Mouse (Mus musculus) cerebellum, adult 2 months (tissue): ENCODE data around the gene Mtg1. TPM values are rescaled to one million over a fixed set of nuclear protein-coding genes. Genes with fewer than 3 reads are reported as not detected.
A peak's percentile ranks its signal among the peaks of the same experiment; 100 is the strongest.
"Not testable (repeated sequence)": the region's sequence is repeated elsewhere in the genome, so short reads cannot be mapped to it uniquely, and the experiment has no call there.

ENCODE experiments used
- DNase-seq, 2 experiments: peaks; one replicate each; pipeline ENCODE4 v3.0.0; 2021
- H3K27ac ChIP-seq: fragments of 200-500 bp; 2 replicates; pipeline ENCODE4 v1.5.1; 2012; ENCODE audit warnings: low read length, control low read depth, inconsistent platforms; ENCODE audit not compliant: insufficient read depth
- H3K27me3 ChIP-seq: fragments of 200-500 bp; 2 replicates; pipeline ENCODE4 v1.6.1; 2012; ENCODE audit warnings: inconsistent platforms, mild to moderate bottlenecking, low read length, moderate library complexity; ENCODE audit not compliant: control insufficient read depth, insufficient read depth
- H3K4me1 ChIP-seq: fragments of 200-500 bp; 2 replicates; pipeline ENCODE4 v1.6.1; 2011; ENCODE audit warnings: low read length; ENCODE audit not compliant: control insufficient read depth, insufficient read depth
- H3K4me3 ChIP-seq: fragments of 200-500 bp; replicated peaks from 2 replicates; pipeline ENCODE3; 2011; ENCODE audit warnings: mild to moderate bottlenecking, low read depth, low read length, control low read depth; ENCODE audit not compliant: insufficient read depth
- CTCF ChIP-seq: fragments of 200-500 bp; IDR thresholded peaks from 2 replicates; pipeline ENCODE4 v1.5.1; 2011; ENCODE audit warnings: low read depth, mild to moderate bottlenecking, control low read depth, low read length, moderate library complexity, borderline replicate concordance; ENCODE audit not compliant: insufficient read depth
- POLR2A ChIP-seq: fragments of 200-500 bp; IDR thresholded peaks from 2 replicates; pipeline ENCODE4 v1.6.1; 2011; ENCODE audit warnings: low read length, control low read depth, borderline replicate concordance; ENCODE audit not compliant: insufficient read depth
- WGBS: fragments of 180-500 bp; shearing (Covaris S2); methylation state at CpG from one replicate; pipeline ENCODE4 v1.1.7; 2018; 5-methylcytosine and 5-hydroxymethylcytosine counted together
- polyA plus RNA-seq: library from polyadenylated mRNA; depleted of rRNA; stranded (reverse); fragments of >200 nt; gene quantifications from 2 replicates; pipeline ENCODE4 v1.2.3, GENCODE M21; 2012

Mtg1 gene
- polyA plus RNA-seq, 1 experiment = 42.4 TPM

DNA sequence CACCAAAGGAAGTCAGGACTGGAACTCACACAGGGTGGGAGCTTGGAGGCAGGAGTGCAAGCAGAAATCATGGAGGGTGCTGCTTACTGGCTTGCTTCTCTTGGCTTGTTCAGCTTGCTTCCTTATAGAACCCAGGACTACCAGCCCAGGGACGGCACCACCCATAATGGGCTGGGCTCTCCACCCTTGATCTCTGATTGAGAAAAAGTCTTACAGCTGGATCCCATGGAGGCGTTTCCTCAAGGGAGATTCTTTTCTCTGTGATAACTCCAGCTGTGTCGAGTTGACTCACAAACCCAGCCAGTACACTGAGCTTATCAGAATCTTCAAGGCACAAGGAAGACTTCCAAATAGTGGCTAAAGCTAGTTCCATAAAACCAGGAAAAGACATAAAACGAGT is 14.6 kb upstream of the Mtg1 start:
- 0 out of 2 replicates have a peak, but pooled peaks cover 2% of the 10 kb centered on the region for H3K4me1 ChIP-seq
- 33% methylated on average over 4 of the region's 4 CpGs for WGBS
- no peak for TF ChIP-seq POLR2A
- TF ChIP-seq CTCF = no peak
- H3K27me3 ChIP-seq = no peaks in the 10 kb centered on the region
- DNase-seq = no peak
- H3K27ac ChIP-seq = no peak overlapping the region
- no peak overlapping the region for H3K4me3 ChIP-seq

DNA sequence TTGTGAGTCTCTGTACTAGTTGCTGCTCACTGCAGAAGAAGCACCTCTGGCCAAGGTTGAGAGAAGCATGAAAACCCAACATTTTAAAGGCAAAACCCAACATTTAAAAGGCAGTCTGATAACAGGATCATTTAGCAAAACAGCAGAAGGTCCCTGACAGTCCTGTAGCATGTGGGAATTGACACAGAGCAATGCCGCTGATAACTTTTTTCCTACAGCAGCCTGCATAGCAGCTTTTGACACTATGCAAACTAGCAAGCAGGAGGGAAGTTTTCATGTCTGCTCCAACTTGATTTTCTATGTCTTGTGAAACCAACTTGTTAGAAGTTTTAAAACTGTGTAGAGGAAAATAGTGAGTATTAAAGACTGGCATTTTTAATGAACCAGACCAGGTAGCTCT is 13.0 kb upstream of the Mtg1 start:
- no peak for TF ChIP-seq POLR2A
- 0 out of 2 replicates have a peak, but pooled peaks cover 2% of the 10 kb centered on the region for H3K4me1 ChIP-seq
- H3K27ac ChIP-seq = no peak overlapping the region
- 94% methylated on average over 1 of the region's 1 CpGs for WGBS
- no peaks in the 10 kb centered on the region for H3K27me3 ChIP-seq
- no peak for DNase-seq
- no peak overlapping the region for H3K4me3 ChIP-seq

DNA sequence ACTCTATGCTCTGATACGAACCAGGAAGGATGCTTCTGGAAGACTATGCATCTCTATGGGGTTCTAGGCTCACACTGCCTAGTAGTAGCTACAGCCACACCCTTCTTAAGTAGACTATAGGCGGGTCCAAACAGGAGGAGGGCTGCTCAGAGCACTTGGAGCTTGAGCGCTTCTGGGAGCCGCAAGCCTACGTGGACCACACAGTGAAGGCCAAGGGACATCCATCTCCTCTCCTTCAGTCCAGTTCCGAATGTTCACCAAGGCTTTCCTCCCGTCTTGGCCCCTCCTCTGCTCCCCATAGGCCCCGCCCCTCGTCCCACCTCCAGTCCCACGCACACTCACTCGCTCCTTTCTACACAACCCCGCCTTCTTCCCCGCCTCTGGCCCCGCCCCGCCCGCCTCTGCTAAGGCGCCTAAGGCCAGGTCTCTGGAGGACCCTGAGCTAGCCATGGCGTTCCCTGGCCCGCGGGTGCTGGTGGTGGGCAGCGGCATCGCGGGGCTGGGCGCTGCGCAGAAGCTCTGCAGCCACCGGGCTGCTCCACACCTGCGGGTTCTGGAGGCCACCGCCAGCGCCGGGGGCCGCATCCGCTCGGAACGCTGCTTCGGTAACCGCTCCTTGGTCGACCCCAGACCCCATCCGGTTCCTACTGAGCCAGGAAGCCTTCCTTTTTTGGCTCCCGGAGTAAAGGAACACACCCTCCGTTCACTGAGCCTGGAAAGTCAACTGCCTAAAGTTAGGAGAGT is 11.9 kb upstream of the Mtg1 start:
- peak; percentile 78; the same call in 1 of the 2 replicates for TF ChIP-seq POLR2A
- no peak for TF ChIP-seq CTCF
- Histone ChIP-seq H3K27me3 (no peaks in the 10 kb centered on the region), H3K4me1 (0 out of 2 replicates have a peak, but pooled peaks cover 2% of the 10 kb centered on the region), H3K4me3 (peak overlapping the region; percentile 55), H3K27ac (no peak overlapping the region)
- peak; percentile 92 to 93 for DNase-seq
- WGBS = under 1% methylated on average over 40 of the region's 40 CpGs

DNA sequence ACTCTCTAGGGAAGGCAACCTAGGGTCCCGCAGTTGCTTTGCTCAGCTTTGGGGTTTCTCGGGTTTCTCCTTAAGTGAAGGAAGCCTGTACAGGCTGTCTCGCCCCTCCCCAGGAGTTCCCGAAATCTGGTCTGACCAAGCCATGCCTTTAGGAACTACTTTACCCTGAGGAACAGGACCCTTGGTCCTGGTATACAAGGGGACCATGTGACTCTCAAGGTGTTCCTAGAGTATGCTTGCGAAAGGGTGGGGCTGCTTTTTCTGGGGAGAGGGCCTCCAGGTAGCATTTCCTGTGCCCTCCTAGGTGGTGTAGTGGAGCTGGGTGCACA is 11.4 kb upstream of the Mtg1 start:
- WGBS = 16% methylated on average over 5 of the region's 5 CpGs
- peak overlapping the region; percentile 55 for H3K4me3 ChIP-seq
- TF ChIP-seq POLR2A (no peak), CTCF (no peak)
- H3K4me1 ChIP-seq = 0 out of 2 replicates have a peak, but pooled peaks cover 2% of the 10 kb centered on the region
- H3K27me3 ChIP-seq = no peaks in the 10 kb centered on the region
- DNase-seq = no peak
- H3K27ac ChIP-seq = no peak overlapping the region

DNA sequence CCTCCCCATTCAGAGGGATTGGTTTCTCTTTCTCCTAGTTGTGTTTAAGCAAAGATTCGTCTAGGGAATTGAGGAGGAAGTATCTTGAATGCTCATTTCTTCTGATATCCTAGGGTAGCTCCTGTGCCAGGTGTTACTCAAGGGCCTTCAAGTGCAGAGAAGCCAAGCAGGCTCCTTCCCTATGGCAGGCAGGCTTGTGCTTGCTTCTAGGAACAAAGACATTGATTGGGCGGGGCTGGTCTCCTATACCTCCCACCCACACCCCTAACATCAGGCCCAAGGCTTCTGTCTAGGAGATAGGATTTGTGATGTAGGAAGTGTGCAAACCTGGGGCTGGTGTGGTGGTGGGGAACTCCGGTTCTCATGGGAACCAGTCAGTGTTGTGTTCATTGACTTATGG is 10.4 kb upstream of the Mtg1 start:
- no peak for TF ChIP-seq CTCF
- TF ChIP-seq POLR2A = no peak
- H3K27me3 ChIP-seq = no peaks in the 10 kb centered on the region
- 0 out of 2 replicates have a peak, but pooled peaks cover 2% of the 10 kb centered on the region for H3K4me1 ChIP-seq
- 96% methylated on average over 3 of the region's 3 CpGs for WGBS
- H3K4me3 ChIP-seq = no peak overlapping the region
- H3K27ac ChIP-seq = no peak overlapping the region
- no peak for DNase-seq

DNA sequence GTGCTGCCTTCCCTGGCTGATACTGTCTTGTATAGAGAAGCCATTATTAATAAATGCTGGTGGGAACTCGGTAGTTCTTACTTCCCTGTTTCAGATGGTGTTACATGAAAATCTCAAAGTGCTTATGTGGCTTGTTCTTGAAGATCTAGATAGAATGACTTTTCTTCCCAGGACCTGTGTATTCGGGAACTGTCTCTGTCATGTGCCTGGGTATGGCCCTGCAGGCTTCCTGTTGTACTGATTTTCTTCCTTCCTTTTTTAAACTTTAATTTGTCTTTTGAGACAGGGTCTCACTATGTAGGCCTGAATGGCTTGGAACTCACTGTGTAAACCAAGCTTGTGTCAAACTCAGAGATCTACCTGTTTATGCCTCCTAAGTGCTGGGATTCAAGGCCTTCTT is 9.5 kb upstream of the Mtg1 start:
- whole genome bisulfite sequencing = 90% methylated on average over 2 of the region's 2 CpGs

DNA sequence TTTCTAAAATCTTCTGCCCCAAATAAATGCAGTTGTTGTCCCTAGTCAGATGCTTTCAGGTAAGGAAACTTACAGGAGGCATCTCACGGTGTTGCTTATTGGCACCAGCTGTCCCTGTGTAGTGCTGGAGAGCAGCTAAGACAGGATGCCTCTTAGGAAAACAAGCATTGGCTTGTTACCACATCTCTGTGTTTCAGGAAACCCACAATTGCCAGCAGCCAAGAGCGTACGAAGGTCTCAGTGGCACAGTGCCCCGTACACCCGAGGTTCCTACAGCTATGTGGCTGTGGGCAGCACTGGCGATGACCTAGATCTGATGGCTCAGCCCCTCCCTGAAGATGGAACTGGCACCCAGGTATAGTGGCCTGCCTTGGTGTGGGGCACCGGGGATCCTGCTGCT is 5.2 kb upstream of the Mtg1 start:
- WGBS = 78% methylated on average over 7 of the region's 7 CpGs
- H3K27ac ChIP-seq, H3K4me3 ChIP-seq, H3K27me3 ChIP-seq, DNase-seq, H3K4me1 ChIP-seq: not testable (repeated sequence)

More for the DNA sequence above, 9.5 kb upstream of the Mtg1 start:
- no peak for DNase-seq
- H3K27me3 ChIP-seq = no peaks in the 10 kb centered on the region
- H3K4me1 ChIP-seq = 0 out of 2 replicates have a peak, but pooled peaks cover 2% of the 10 kb centered on the region
- H3K4me3 ChIP-seq = no peak overlapping the region
- TF ChIP-seq CTCF (no peak), POLR2A (no peak)
- no peak overlapping the region for H3K27ac ChIP-seq

DNA sequence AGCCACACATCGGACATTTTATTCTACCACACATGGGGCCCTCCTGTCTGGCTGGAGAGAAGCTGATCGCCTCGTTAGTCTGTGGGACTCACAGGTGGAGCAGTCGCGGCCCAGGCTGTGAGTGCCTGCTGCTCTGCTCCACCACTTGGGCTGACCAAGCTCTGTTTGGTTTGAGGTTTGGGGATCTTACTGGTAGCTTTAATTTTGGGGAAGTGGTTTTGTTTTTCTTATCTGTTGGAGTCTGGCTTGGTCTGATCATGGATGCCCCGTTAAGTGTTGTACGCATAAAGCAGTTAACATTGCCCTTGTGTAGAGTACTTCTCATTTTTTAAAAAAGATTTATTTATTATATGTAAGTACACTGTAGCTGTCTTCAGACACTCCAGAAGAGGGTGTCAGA is 3.3 kb upstream of the Mtg1 start:
- not testable (repeated sequence) for H3K27me3 ChIP-seq, H3K27ac ChIP-seq, DNase-seq, H3K4me3 ChIP-seq, H3K4me1 ChIP-seq
- WGBS = 90% methylated on average over 7 of the region's 7 CpGs

DNA sequence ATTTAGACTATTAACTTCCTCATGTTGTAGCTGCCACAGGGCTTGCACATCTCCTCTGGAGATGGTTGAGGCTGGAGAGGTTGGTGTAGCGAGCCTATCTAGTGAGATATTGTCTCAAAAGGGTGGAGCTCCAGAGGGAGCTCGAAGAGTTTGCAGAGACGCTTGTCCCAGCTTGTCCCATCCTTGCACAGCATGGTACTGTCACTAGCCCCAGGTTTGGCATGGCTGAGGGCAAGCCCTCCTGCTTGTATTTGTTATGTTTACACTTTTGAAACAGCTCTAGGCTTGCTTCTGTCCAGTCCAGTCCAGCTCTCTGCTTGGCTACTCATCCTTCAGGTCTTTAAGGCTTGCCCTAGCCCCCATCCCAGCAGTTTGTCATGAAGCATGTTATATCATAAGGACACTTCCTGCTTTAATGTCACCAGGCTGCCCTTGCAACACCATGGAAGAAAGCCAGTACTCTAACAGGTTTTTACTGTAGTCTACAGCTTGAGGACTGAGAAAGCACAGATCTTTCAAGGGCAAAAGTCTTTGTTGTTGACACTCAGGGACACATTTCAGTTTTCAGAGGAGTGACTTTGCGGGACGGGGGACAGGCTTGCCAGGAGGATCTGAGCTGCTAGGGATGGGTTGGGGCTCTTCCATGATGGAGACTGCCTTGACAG is 2.1 kb upstream of the Mtg1 start:
- no peak overlapping the region for H3K27ac ChIP-seq
- TF ChIP-seq POLR2A (no peak), CTCF (no peak)
- no peak for DNase-seq
- H3K4me1 ChIP-seq = no peaks in the 10 kb centered on the region
- no peak overlapping the region for H3K4me3 ChIP-seq
- H3K27me3 ChIP-seq = no peaks in the 10 kb centered on the region
- WGBS = 80% methylated on average over 5 of the region's 5 CpGs
